14 mouse cellular contexts compared by ENCODE assay signal in genomic region chr3:21493384-21493783, GRCm38 (mm10).
"Had no signal": no experiment of that assay in that cellular context is flagged by ENCODE, and none has a peak within 500 bp of the region (broad histone marks: within the 10 kb centered on the region; RNA-seq: fewer than 3 reads in every experiment).

No protein-coding gene starts in this region.

- H3K27ac ChIP-seq: kidney, embryonic 15.5 days; limb, embryonic 12.5 days; liver, embryonic 13.5 days; stomach, postnatal 0 days had no signal

- H3K4me2 ChIP-seq: kidney, embryonic 15.5 days; limb, embryonic 12.5 days; liver, embryonic 13.5 days; midbrain, embryonic 11.5 days had no signal

- H3K4me3 ChIP-seq: kidney, embryonic 15.5 days; limb, embryonic 12.5 days; liver, embryonic 13.5 days had no signal

- H3K9me3 ChIP-seq: kidney, embryonic 15.5 days; liver, embryonic 13.5 days had no signal

- H3K4me1 ChIP-seq: kidney, embryonic 15.5 days; liver, embryonic 13.5 days had no signal

- ATAC-seq: intestine, embryonic 16.5 days; liver, postnatal 0 days; midbrain, embryonic 16.5 days had no signal

- DNase-seq: kidney, adult 2 months; kidney, postnatal 14 days; layer of hippocampus, postnatal 36 days; liver; liver, embryonic 13.5 days; liver, postnatal 0 days; lung, postnatal 36 days; thymus, postnatal 14 days had no signal

- H3K36me3 ChIP-seq: kidney, embryonic 15.5 days; limb, embryonic 12.5 days; liver, embryonic 13.5 days had no signal

- H3K9ac ChIP-seq: kidney, embryonic 15.5 days; limb, embryonic 12.5 days; liver, embryonic 13.5 days; liver, postnatal 0 days had no signal

- H3K27me3 ChIP-seq: kidney, embryonic 15.5 days; limb, embryonic 12.5 days; liver, embryonic 13.5 days had no signal
